Mouse (Mus musculus) heart, embryonic 16.5 days (tissue): ENCODE results near the gene Mog. TPM values are rescaled to one million over a fixed set of nuclear protein-coding genes. Genes with fewer than 3 reads are reported as not detected.

Source experiments
- ATAC-seq: fragments of 200-750 bp; cut with Nextera tagmentation; replicated peaks from 2 replicates; pipeline ENCODE4 v1.8.0; 2017; ENCODE audit warnings: moderate number of reproducible peaks; ENCODE audit not compliant: insufficient read depth, low FRiP score; ENCODE audit errors: extremely low read depth
- H3K27ac ChIP-seq: fragments of 300-500 bp; sonication (generic); 2 replicates; pipeline ENCODE4 v1.5.1; 2014; ENCODE audit warnings: mild to moderate bottlenecking, low read length, control low read depth, moderate library complexity
- H3K27me3 ChIP-seq: fragments of 300-500 bp; sonication (generic); 2 replicates; pipeline ENCODE4 v1.6.1; 2014; ENCODE audit warnings: low read length, mixed read lengths; ENCODE audit not compliant: control insufficient read depth, insufficient read depth
- H3K36me3 ChIP-seq: fragments of 300-500 bp; sonication (generic); 2 replicates; pipeline ENCODE4 v1.6.1; 2014; ENCODE audit not compliant: control insufficient read depth, insufficient read depth
- H3K4me1 ChIP-seq: fragments of 300-500 bp; sonication (generic); 2 replicates; pipeline ENCODE4 v1.6.1; 2014; ENCODE audit warnings: low read length, mixed read lengths; ENCODE audit not compliant: control insufficient read depth, insufficient read depth
- H3K4me2 ChIP-seq: fragments of 300-500 bp; sonication (generic); 2 replicates; pipeline ENCODE4 v1.6.1; 2014; ENCODE audit warnings: low read depth, mild to moderate bottlenecking, control low read depth, low read length
- H3K4me3 ChIP-seq: fragments of 300-500 bp; sonication (generic); 2 replicates; pipeline ENCODE4 v1.5.1; 2014; ENCODE audit warnings: mild to moderate bottlenecking, control low read depth, low read length
- H3K9ac ChIP-seq: fragments of 300-500 bp; sonication (generic); 2 replicates; pipeline ENCODE4 v1.6.1; 2014; ENCODE audit warnings: low read length, control low read depth
- H3K9me3 ChIP-seq: fragments of 300-500 bp; sonication (generic); replicated peaks from 2 replicates; pipeline ENCODE4 v1.6.1; 2016; ENCODE audit warnings: low read length; ENCODE audit not compliant: control insufficient read depth
- WGBS: fragments of 180-500 bp; shearing (Covaris S2); extraction: QIAGEN DNeasy Blood & Tissue Kit; methylation state at CpG from one replicate; pipeline ENCODE4 v1.1.7; 2014; 5-methylcytosine and 5-hydroxymethylcytosine counted together
- polyA plus RNA-seq: library from polyadenylated mRNA; unstranded; fragments of >200 nt; fragmentation: Nextera tagmentation; extraction: Ambion mirVana; gene quantifications from 2 replicates; pipeline ENCODE4 v1.2.1, GENCODE M21; 2015

The Mog gene
- polyA plus RNA-seq, 1 experiment from 2014 or later = not detected

DNA sequence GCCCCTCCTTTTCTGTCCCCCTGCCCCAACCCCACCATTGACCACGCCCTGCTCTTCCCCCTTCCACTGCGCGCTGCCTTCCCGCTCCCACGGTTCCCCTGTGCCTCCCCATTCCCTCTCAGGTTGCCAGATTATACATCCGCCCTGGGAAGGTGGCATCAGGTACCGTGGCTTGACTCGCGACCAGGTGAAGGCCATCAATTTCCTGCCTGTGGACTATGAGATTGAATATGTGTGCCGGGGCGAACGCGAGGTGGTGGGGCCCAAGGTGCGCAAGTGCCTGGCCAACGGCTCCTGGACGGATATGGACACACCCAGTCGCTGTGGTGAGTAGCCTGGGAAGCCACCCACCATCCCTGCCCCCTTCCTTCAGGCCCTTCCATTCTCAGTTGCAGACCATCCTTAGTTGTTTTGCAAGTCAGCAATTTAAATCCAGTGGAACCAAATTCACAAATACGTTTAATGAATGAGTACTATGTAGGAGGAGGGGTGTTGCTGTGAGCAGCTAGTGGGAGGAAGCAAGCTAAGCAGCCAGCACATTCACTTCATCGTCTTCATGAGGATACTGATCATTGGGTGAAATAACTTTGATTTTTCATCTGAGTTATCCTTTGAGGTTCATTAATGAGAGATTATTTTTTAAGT lies 24.3 kb upstream of the Mog start:
- H3K27ac ChIP-seq = no peak overlapping the region

GRCm38 (mm10) chr17:37046312-37047112 lies 23.3 kb upstream of the Mog start:
- peaks cover 15% of the 10 kb centered on the region for H3K4me1 ChIP-seq
- WGBS = under 1% methylated on average over 28 of the region's 58 CpGs
- ATAC-seq = peak; percentile 77
- peak overlapping the region; percentile 92 for H3K4me2 ChIP-seq
- H3K27me3 ChIP-seq = peaks cover 14% of the 10 kb centered on the region
- peak overlapping the region; percentile 86 for H3K4me3 ChIP-seq
- peak overlapping the region; percentile 63 for H3K27ac ChIP-seq
- H3K36me3 ChIP-seq = no peaks in the 10 kb centered on the region
- peak overlapping the region; percentile 90 for H3K9ac ChIP-seq
- no peaks in the 10 kb centered on the region for H3K9me3 ChIP-seq

More for the DNA sequence above, 24.3 kb upstream of the Mog start:
- WGBS = 38% methylated on average over 19 of the region's 19 CpGs
- H3K4me3 ChIP-seq = no peak overlapping the region
- no peaks in the 10 kb centered on the region for H3K9me3 ChIP-seq
- ATAC-seq = no peak
- H3K36me3 ChIP-seq = no peaks in the 10 kb centered on the region
- peak overlapping the region; percentile 92; the same call in 1 of the 2 replicates for H3K4me2 ChIP-seq
- H3K9ac ChIP-seq = no peak overlapping the region
- peaks cover 15% of the 10 kb centered on the region for H3K4me1 ChIP-seq
- H3K27me3 ChIP-seq = peaks cover 14% of the 10 kb centered on the region

DNA sequence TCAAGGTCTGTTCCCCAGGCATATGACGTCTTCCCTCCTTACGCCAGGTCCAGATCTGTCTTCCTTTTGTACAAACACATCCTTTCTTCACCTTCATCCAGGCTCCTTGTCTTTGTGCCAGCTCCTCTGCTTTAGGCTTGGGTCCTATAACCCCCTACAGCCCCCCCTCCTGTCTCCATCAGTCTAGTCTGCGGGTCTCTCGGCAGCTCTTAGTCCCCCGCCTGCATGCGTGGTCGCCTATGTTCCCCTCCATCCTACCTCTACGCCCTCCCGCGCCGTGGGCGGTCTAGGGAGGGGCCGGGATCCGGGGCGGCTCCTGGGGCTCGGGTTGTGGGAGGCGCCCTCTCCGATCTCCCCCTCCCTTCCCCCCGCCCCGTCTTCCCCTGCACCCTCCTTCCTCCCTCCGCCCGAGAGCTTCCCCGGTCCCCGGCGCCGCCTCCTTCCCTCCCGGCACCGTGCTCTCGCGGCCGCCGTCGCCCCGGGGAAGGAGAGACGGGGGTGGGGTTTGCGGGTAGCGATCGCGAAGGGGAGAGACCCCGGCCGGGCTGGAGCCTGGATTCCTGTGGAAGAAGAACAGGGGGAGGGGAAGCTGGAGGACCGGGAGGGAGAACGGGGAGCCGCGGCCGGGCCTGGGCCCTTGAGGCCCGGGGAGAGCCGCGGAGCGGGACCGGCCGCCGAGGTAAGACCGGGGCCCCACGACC lies 22.6 kb upstream of the Mog start, which contains the start of gene Gabbr1:
Gabbr1 (plus strand) TSS at position 356 of the 701 bp plus-strand sequence.
- Histone ChIP-seq H3K36me3 (no peaks in the 10 kb centered on the region), H3K9ac (peak within 1 kb of the TSS; percentile 90), H3K4me3 (peak within 1 kb of the TSS; percentile 86), H3K9me3 (no peaks in the 10 kb centered on the region), H3K27ac (peak within 1 kb of the TSS; percentile 63), H3K4me1 (peaks cover 15% of the 10 kb centered on the region), H3K4me2 (peak within 1 kb of the TSS; percentile 92), H3K27me3 (peaks cover 14% of the 10 kb centered on the region)
- ATAC-seq = peak; percentile 91
- under 1% methylated on average over 54 of the region's 55 CpGs for WGBS

GRCm38 (mm10) chr17:37044651-37045244 lies 21.6 kb upstream of the Mog start:
- no peak for ATAC-seq
- H3K27ac ChIP-seq = no peak overlapping the region
- no peak overlapping the region for H3K9ac ChIP-seq
- H3K9me3 ChIP-seq = no peaks in the 10 kb centered on the region
- H3K4me1 ChIP-seq = peaks cover 8% of the 10 kb centered on the region
- H3K4me3 ChIP-seq = no peak overlapping the region
- H3K27me3 ChIP-seq = peaks cover 14% of the 10 kb centered on the region
- 68% methylated on average over 7 of the region's 7 CpGs for WGBS
- no peak overlapping the region for H3K4me2 ChIP-seq
- H3K36me3 ChIP-seq = no peaks in the 10 kb centered on the region

- Histone ChIP-seq H3K4me1 (no peaks in the 10 kb centered on the region), H3K9me3 (no peaks in the 10 kb centered on the region), H3K4me2 (no peak overlapping the region), H3K27ac (no peak overlapping the region), H3K27me3 (no peaks in the 10 kb centered on the region), H3K36me3 (no peaks in the 10 kb centered on the region), H3K9ac (no peak overlapping the region), H3K4me3 (no peak overlapping the region)
- WGBS = 62% methylated on average over 2 of the region's 2 CpGs
- no peak for ATAC-seq
These were observed 16.1 kb upstream of the Mog start for GRCm38 (mm10) chr17:37039127-37039894.

- H3K27ac ChIP-seq = peak overlapping the region; percentile 78
- WGBS = 73% methylated on average over 8 of the region's 8 CpGs
- no peaks in the 10 kb centered on the region for H3K27me3 ChIP-seq
- no peak for ATAC-seq
- peak overlapping the region; percentile 25; the same call in 1 of the 2 replicates for H3K9ac ChIP-seq
- H3K4me2 ChIP-seq = peak overlapping the region; percentile 68
- no peaks in the 10 kb centered on the region for H3K36me3 ChIP-seq
- peak overlapping the region; percentile 61 for H3K4me3 ChIP-seq
- 0 out of 2 replicates have a peak, but pooled peaks cover 3% of the 10 kb centered on the region for H3K4me1 ChIP-seq
- no peaks in the 10 kb centered on the region for H3K9me3 ChIP-seq
These were observed 6.0 kb upstream of the Mog start for GRCm38 (mm10) chr17:37029162-37029561.

- under 1% methylated on average over 14 of the region's 14 CpGs for whole genome bisulfite sequencing
- peak; percentile 98 for ATAC-seq
- Histone ChIP-seq H3K4me2 (peak overlapping the region; percentile 68), H3K4me3 (peak overlapping the region; percentile 61), H3K36me3 (no peaks in the 10 kb centered on the region), H3K27ac (peak overlapping the region; percentile 78), H3K27me3 (no peaks in the 10 kb centered on the region), H3K4me1 (0 out of 2 replicates have a peak, but pooled peaks cover 3% of the 10 kb centered on the region), H3K9me3 (no peaks in the 10 kb centered on the region), H3K9ac (peak overlapping the region; percentile 25; the same call in 1 of the 2 replicates)
These were observed 5.5 kb upstream of the Mog start for GRCm38 (mm10) chr17:37028683-37029120.

- Histone ChIP-seq H3K4me3 (peak overlapping the region; percentile 61), H3K9ac (peak overlapping the region; percentile 25), H3K27ac (peak overlapping the region; percentile 78), H3K4me2 (peak overlapping the region; percentile 68), H3K4me1 (0 out of 2 replicates have a peak, but pooled peaks cover 3% of the 10 kb centered on the region), H3K9me3 (no peaks in the 10 kb centered on the region), H3K36me3 (no peaks in the 10 kb centered on the region), H3K27me3 (no peaks in the 10 kb centered on the region)
- 0 out of 2 replicates have a peak, but pooled peaks have one; percentile 15 for ATAC-seq
- WGBS = 10% methylated on average over 10 of the region's 10 CpGs
These were observed 5.0 kb upstream of the Mog start for GRCm38 (mm10) chr17:37028212-37028611.
